Mouse (Mus musculus): Measurements from ENCODE around the gene Kifap3.
A peak's percentile ranks its signal among the peaks of the same experiment; 100 is the strongest.

Kifap3 gene

DNA sequence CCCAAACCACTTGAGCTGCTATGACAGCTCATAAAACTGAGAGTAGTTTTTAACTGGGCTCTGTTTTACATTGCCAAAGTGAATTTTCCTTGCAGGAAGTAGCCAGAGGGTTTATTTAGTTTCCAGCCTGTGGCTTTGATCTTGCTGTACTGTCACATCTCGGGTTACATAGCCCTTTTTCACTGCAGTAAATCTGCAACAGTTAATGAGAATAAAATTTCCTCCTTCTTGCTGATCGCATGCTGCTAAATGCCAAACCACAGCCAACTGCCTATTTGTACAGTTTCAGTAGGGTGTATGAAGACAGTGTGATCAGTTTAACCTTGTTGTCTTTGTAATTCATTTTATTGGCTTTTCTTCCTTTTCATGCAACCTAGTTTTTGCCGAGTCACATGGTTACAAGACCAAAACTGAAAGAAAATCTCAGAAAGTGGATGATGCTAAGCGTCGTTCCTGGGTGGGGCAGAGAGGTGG is 118.9 kb downstream of the Kifap3 start:
- DNase-seq, result peak; percentile 71

DNA sequence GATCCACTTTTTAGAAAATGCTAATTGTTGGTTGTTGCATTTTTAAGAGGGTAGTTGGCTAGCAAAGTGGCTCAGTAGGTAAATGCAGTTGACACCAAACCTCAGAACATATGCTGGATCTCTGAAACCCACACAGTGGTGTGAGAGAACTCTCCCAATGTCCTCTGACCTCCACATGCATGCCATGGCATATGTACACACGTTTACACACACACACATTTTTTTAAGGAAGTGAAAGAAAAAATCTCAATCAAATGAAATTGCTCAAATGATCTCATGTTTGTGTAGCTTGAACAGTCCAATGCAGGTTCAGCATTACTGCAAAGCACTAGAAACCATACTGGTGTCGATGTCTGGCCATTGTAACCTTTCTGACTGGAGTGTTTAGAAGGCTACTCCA is 120.2 kb downstream of the Kifap3 start:
- DNase-seq, result peak; percentile 8

DNA sequence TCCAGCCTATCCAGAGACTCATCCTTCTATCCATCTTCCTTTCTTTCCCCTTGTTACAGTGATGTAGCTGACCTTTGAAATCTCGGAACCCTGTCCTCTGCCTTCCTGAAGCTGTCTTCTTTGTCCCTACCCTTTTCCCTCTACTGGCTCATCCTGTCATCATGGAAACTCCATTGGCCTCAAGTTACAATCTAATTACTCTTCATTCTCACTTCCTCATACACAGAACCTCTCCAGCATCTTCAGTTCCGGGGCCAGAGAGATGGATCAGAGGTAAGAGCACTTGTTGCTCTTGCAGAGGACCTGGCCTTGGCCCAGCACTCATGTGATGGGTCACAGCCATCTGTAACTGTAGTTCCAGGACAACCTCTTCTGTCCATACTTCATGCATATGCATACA is 120.8 kb downstream of the Kifap3 start:
- DNase-seq, result peak; percentile 37

DNA sequence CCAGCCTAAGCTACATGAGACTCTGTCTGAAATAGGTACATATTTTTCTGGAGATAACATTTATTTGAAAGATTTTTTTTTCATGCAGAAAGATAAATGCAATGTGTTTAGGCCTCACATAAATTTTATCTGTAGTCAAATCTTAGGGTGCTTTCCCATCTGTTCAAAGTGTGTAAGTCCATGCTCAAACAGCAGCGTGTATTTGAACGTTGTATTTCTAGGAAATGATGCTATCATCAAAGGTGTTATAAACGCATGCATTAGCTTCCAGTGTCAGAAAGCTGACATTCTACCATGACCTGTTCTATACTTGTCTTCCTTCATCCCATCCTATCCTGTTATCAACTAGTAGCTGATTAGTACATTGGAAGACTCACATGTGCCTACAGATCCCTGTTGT is 124.0 kb downstream of the Kifap3 start:
- DNase-seq, result peak; percentile 23

DNA sequence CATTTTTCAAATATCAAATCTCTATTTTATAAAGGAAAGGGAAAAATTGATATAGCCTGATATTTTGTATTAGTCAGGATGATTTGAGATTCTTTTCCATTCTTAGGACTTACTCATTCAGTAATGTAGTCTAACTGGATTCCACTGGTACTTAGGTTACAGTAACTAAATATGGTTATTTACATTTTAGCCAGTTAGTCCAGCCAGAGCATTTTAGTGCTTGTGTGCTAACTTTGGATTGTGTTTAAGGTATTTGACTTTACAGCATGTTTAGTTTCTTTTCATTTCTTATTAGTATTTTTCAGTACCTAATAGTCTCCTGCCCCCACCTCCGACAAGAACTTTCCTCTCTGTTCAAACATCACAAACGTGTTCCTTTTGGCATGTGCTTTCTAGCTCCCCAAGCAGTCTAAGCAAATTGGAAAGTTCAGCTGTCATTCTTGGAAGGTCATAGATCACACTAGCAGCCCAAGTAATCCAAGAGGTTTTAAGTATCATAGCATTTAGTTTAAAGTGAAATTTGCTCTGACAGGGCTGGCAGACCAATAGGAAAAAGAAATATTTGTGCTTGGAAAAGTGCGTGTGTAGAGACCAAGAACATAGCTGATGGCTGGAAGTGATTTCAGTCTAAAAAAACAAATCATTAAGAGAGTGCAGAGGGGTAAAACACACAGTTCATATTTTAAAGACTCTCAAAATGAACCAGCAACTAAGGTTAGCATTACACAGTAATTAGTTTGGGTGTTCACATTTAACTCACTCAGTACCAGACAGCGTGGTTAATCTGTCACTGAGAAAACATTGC is 127.8 kb downstream of the Kifap3 start:
- DNase-seq, result peak; percentile 76

DNA sequence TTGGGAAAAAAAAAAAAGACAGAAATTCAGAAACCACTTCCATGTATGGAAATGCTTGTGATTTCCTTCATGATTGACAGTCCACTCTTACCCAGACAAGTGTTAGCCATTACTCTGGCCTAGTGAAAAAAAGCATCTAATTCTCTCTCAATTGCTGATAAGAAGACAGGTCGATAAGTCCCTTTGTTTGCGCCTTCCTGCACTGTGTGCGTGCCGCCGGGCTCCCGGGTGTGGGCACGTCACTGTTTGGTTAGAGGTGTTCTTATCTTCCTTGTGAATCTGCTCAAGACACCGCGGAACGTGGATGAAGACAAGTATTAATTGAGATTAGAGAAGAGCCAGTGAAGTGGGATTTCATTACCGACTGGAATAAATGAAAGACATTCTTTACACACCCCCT is 129.0 kb downstream of the Kifap3 start:
- peak; percentile 27 for DNase-seq

DNA sequence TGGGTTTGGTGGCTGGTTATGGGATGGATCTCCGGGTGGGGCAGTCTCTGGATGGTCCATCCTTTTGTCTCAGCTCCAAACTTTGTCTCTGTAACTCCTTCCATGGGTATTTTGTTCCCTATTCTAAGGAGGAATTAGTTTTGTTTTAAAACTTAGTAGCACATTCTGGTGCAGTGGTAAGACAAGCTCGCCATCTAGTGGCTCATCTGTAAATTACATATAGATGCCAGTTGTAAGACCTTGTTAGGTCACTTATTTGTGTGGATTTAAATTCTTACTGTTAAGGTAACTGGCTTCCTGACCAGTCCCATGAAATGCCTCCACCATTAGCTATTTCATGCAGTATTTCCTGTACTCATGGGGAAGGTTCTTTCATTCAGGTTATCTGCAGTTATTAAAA is 131.0 kb downstream of the Kifap3 start:
- no peak for DNase-seq

DNA sequence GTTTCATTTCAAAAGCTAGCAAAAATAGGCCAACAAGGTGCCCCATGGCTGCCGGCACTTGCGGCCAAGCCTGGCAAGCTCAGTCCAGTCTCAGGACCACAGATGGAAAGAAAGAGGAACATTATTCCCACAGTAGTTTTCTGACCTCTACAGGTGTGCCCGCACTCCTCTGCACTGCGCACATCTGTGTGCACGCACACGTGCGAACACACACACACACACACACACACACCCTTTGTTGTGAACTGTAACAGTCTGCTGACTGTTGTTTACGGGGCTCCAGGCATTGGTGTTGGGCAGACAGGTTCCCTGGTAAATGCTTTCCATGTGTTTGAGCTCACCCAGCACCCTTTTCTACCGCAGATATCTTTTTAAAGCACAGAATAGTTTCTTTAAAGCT is 131.4 kb downstream of the Kifap3 start:
- peak; percentile 60 for DNase-seq

DNA sequence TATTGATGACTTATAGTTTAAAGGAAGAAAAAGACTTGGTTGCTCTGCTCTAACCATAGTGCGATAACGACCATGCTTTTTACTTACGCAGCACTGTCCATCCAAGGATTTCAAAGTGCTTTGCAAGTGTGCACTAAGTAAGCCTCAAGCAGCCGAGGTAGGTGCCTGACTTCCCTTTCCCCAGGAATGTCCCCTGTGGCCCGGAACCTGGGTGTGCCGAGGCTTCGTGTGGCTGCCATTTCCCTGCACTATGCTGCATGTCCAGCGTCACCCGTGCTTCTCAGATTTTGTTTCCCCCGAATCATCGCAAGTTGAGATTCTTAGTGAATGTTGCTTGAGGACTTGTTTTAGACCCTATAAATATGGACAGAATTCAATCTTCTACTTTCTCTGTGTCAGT is 132.6 kb downstream of the Kifap3 start:
- DNase-seq, result peak; percentile 69

DNA sequence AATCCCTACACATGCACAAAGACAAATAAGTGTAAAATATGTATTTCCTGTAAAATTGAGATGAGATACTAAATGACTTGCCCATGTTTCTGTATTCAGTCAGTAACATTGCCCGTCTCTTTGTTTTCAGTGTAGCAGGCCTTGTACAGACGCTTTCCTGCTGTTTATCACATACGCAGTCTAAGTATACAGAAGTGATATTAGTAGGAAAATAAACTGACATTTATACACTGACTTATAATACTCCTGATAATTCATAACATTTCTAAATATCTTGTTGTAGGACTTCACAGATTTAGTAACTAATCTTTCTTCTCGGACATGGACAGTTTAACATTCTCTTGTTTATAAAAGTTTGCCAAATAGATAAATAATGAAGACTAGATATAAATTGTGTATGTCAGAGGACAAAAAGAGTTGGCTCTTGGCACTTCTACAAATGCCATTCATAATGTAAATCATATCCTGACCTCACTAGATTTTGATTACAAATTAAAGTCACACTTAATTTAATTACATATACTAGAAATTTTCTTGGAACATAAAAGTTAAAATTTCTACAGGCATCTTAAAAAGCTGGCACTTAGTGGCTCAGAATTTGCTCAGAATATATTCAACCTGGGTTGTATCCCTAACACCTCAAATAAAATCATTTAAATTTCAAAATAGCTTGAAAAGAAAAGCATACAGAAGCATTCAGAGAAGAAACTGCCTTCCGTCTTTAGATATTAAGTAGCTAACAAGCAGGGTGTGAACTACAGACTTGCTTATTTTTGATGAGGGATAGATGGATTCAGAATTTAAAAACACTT is 138.2 kb downstream of the Kifap3 start:
- DNase-seq, result no peak

DNA sequence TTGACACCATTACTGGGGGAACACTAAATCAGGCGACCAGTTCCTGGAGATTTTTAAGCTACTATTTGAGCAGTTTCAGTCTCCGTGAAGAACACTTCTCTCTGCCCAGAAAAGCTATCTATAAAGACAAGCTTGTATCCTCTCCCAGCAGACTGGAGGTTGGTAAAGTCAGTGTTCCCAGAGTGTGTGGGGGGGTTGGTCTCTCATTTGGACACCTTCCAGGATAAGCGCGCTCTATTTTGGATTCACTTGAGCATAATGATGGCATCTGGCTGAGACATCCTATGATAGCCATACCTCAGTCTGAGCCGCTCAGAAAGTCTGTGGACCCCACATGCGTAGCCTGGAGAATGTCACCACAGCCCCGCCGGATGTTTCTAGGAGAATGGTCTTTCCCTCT is 144.7 kb downstream of the Kifap3 start:
- DNase-seq, result peak; percentile 68

DNA sequence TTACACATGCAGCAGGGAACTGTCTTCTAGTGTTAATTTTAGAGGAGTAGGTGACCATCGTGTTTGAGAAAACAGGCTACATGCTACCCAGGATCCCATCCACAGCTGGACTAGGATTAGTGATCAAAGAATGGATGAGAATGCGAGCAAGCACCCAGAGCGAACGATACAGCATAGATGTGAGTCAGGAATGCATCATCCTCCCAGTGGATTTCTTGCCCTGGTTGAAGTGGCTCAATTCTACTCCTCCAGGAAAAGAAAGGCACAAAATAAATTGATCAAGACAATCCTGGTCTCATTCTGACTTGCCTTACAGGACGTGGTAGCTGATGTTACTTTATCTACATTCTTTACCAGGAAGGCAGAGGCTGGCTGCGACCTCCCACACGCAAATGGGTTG is 149.5 kb downstream of the Kifap3 start, which contains the start of gene Scyl3:
TSS of gene Scyl3 (plus strand) at position 255 of the 400 bp plus-strand sequence.
- peak; percentile 61 for DNase-seq

DNA sequence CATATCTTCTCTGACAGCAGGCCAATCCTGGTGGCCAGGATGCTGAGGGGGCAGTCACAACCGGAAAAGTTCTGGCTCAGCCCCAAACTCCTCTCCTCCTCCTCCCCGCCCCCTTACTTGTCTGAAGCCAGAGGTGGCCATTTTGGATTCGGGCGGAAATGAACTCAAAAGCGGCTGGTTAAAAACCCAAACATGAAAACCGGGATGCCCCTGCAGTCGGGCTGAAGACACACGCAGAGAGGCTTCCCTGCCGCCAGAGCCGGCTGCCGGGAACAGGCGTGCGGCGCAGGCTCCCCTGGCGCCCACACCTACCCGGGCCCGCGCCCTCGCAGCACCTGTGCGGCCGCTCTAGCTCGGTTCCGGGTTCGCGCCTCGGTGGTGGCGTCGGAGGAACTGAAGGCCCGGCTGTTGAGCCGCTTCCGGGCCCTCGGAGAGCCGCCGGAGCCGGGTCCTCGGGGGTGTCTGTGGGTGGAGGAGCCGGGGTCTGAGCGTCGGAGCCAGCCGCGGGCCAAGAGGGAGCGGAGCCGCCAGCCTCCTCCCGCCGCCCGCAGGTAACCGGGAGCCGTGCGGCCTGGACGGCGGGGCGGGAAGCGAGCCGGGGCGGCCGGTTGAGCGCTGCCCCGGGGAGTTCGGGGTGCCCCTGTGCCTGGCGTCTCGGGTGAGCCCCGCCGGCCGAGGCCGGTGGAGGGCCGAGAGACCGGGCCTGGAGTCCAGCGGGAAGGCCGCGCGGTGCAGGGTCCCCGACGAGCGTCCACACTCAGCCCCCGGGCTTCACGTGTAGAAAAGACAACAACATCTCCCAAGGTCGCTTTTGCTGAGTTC is 150.5 kb downstream of the Kifap3 start:
- peak; percentile 99 for DNase-seq

DNA sequence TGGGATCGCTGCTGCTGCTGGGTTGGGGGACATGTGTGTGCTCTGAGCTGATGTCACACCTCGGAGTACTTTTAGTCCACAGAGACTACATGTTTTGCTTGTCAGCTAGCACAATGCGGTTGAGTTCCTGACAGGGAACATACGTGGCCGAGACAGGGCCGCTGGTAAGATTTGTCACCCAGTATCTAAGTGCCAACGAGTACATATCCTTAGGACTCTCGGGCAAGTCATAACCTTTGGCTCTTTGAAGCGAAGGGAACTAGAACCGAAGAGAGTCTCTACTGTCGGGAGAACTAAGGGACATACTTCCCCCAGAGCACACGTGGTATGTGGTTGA is 151.0 kb downstream of the Kifap3 start:
- DNase-seq, result no peak

DNA sequence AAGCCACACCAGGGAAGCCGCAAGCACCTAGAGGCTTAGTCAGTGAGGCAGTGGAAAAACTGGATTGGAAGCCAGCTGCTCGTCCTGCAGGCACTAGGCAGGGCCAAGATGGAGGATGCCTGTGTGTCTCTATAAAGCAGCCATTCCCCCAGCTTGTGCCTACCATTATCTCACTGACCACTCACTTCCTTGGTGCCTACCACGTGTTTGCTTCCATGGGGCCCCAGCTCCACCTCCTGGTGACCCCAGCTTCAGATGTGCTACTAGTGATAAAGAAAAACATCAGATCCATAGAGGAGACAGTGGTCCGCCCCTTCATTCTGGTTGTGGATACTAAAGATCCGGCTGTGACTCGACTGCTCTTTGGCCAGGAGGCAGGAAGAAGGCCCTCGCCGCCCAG is 152.4 kb downstream of the Kifap3 start:
- peak; percentile 85 for DNase-seq

DNA sequence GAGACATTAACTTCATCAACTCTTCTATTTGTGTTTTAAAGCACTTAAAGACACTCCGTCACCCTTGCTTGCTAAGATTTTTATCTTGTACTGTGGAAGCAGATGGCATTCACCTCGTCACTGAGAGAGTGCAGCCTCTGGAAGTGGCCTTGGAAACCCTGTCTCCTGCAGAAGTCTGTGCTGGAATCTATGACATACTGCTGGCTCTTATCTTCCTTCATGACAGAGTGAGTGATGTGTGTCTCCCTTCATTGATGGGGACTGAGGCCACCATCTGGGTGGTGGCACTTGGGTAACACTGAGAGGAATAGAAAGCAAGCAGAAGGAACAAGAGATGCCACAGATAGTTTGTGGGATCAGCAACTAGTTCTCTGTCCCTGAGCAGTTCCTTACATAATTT is 155.2 kb downstream of the Kifap3 start:
- no peak for DNase-seq

DNA sequence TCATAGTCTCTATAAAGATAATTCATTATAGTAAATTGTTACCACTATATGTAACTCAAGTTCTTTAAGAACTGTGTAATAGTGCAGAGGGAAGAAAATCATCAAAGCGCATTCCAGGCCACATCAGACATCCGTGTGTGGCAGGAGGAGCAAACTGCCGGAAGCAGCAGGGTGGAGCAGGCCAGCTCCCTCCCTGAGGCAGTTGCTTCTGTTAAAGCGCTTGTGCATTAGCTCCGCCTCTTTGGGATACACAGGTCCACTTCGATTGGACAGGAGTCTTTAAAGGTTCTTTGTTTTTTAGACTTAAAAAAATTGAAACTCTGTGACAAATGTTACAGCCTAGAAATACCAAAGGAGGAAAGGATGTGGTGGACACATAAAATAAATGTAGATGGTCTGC is 162.7 kb downstream of the Kifap3 start:
- DNase-seq, result no peak

DNA sequence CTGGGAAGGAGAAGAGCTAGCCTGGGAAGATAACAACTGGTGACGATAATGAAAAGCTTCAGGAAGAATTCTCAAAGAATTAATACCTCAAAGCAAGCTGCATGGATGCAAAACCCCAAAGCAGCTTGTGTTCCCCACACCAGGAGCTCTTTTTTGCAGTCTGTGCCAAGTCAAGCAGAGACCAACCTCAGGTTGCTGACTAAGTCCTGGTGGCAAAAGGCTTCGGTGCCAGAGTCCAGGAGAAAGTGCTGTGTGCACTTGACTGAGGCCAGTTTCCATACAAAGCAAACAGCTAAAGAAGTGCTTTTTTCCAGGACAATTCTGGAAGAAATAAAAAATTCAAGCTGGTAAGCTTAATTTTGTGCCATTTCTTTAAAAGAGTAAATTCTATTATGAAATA is 174.0 kb downstream of the Kifap3 start:
- DNase-seq, result no peak

DNA sequence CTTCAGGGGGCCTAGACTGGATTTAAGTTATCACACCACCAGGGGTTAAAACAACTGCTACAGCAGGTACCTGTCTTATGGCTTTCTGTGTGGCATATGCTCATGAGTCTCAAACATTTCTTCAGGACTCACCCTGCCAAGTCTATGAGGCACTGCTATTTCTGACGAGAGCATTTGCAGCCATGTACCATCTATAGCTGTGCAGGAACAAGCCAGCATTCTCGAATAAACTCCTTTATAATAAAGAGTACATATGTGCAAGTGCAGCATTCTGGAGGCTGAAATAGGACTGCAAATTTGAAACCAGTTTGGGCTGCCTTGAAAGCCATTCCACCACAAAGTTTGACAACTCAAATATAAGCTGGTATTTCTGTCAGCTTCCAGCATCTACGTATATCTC is 178.7 kb downstream of the Kifap3 start:
- no peak for DNase-seq

DNA sequence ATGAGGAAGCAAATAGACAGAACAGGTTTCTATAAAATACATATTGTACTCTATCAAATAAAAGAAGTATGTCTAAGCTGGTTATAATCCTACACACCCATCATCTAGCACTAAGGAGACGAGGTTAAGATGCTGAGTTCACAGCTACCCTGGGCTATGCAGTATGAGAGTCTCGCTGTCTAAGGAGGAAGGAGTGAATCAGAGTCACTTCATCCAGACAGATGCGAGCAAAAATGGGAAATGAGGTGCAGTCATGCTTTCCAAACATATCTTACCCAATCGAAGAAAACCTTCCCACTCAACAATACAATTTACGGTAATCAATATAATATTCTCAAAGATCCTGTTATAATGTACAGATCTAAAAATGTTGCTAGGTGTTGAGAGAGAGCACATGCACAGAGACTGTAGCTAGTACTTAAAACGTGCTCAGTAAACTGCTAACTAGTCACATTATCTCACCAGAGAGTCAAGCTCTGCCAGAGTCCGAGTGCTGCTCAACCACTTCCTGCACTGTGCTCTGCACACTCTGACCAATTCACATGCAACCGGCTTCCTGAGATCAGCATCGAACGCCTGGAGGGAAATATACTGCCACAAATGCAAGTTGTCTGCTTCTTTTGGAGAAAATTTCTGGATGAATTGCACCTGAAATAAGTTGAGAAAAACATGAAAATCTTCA is 184.8 kb downstream of the Kifap3 start:
- no peak for DNase-seq
